Mouse (Mus musculus) kidney, postnatal 25 days (tissue): ENCODE measurements at regions not wholly inside any gene's neighbourhood (a gene's known extent, or its start where the extent isn't known, plus 50 kb on each side); places are given as distances from the start of the nearest gene placed in this dataset.

Experiments
- DNase-seq, 2 experiments: peaks; one replicate each; pipeline ENCODE4 v3.0.0; 2021; ENCODE audit warnings: mixed read lengths in 2 of 2

DNA sequence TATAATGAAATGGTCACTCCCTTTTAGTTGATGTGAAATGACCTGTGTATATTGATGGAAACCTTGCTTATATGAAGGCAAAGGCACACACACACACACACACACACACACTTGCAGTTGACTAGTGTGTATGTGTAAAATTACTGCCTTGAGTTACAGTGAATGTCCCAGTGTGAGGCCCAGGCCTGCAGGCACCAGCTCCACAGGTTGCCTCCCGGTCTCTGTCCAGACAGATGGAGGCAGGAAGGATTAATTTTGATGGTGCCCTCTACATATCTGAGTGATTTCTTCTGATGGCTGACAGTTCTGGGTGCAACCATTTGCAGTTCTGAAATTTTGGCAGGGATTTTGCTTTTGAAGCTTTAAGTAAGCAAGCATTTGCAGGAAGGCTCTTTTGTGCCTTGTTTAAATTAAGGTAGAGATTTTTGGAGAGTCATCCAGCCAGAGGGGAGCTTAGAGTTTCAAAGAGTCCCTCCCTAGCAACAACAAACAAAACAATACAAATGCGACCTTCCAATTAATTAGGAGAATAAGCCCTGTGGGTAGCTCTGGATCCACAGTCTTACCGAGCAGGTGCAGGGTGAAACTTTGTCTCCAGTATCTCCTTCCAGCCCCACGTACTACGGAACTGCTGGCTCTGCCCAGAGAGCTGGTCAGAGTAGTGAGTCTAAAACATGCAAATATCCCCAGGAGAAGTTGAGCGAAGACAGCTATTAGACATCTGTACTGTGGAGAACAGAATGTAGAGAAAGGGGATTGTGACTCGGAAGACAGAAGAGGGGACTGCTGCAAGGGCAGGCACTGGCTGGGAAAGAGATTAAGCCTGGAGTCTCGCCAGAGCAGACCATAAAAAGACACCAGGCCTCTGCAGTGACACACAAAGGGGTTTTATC, 87.5 kb upstream of the Tut7 start:
- DNase-seq: no peak

DNA sequence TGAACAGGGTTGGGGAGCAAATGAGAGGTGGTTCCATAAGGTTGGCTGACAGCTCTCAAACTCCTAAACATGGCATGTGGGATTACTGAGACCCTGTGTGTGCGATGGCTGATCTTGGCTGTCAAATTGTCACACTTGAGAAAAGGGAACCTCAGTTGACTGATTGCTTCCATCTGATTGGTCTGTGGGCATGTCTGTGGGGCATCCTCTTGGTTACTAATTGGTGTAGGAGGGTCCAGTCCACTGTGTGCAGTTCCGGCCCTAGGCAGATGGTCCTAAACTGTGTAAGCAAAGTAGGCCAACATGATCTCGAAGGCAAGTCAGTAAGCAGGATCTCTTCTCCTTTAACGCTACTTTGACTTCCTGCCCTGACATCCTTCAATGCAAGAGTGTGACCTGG, 86.5 kb upstream of the Tut7 start:
- no peak for DNase-seq

DNA sequence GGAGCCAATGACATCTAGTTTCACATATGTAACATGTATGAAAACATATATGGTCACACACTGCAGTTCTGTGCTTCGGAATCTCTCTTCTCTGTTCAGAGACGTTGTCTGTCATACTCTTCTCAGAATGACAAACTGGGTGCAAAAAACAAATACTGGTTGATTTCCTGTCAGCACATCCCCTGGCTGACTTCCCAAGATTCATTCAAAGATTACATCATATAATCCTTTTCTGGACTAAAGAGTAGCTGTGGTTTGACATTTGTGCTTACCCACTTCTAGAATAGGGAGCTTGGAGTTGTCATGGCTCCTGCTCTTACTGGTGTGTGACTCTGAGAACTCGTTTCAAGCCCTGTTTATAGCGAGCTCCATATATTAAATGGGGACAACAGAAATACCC, 85.8 kb upstream of the Tut7 start:
- DNase-seq: no peak

GRCm38 (mm10) chr13:59905488-59905887, 82.5 kb upstream of the Tut7 start:
- DNase-seq: no peak

GRCm38 (mm10) chr13:59904415-59904814, 81.5 kb upstream of the Tut7 start:
- peak; percentile 54 to 70 for DNase-seq

DNA sequence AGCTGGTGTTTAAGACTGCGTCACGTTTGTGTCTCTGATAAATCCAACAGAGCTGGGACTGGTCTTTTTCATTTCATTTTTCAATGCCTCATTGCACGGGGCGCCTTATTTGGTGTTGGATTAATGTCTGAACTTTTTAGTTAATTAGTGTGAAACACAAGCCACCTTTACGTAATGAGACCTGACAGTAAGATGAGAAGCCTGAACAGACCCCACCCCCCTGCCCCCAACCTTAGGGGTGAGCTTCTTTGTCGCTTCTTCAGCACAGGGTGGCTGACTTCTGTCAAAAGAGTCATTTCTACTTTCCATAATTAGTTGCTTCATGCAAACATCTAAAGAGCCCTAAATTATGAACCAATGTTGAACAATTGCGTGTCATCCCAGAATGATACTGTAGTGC, 76.6 kb upstream of the Tut7 start:
- DNase-seq: no peak

DNA sequence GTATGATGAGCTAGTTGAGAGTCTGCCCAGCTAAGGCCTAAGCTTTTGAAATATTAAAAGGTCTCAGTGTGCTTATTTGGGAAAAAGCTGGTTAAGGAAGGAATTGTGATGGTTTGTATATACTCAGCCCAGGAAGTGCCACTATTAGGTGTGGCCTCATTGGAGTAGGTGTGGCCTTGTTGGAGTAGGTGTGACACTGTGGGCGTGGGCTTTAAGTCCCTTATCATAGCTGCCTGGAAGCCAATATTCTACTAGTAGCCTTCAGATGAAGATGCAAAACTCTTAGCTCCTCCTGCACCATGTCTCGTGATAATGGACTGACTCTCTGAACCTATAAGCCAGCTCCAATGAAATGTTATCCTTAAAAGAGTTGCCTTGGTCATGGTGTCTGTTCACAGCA, 72.8 kb upstream of the Tut7 start:
- DNase-seq: no peak

GRCm38 (mm10) chr13:59894094-59894493, 71.1 kb upstream of the Tut7 start:
- DNase-seq: no peak

GRCm38 (mm10) chr13:59892961-59893360, 70.0 kb upstream of the Tut7 start:
- peak; percentile 58 to 80 for DNase-seq

DNA sequence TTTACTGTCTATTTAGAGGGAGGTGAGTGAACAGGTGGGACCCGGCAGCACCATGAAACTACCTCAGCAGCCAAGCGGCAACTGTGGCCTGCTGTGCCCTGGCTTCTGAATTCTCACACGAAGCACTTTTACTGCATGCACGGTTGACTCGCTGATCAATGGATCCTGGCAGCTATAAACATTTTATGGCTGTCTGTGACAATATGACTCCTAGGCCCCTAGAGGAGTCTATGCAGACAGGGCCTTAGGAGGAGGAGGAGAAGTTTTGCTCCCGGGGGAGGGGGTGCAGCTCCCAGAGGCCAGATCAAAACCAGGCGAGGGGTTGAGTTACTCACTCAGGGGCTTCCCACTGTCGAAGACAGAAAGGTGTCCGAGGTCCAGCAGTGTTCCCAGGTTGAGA, 69.4 kb upstream of the Tut7 start:
- no peak for DNase-seq

GRCm38 (mm10) chr13:59891737-59892136, 68.8 kb upstream of the Tut7 start:
- no peak for DNase-seq

DNA sequence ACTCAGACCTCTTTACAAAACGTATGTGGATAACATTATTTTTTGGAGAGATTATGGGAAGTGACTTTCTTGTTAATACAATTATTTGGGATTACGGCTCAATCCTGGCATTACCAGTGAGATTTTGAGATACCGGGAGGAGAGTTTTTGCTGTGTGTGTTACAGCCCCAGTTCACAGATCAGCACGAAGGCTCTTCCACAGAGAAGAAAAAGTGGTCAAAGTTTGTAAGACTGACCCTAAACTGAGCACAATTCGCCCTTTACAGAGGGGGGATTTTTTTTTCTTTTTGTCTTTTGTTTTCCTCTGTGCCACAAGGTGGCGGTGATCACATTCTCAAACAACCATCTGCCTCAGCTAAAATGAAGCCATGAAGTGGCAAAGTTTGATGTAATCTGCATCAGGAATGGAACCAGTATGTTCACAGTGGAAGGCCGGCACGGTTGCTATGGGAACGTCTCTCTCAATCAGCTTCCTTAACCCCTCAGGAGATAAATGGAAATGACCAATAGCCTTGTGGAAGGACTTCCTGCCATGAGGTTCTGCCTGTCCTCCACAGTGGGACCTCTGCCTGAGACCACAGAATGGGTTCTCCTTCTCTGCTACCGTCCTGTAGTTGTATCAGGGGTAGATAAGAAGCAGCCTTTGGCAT, 66.6 kb upstream of the Tut7 start:
- DNase-seq: peak; percentile 59 to 65

GRCm38 (mm10) chr13:59888038-59889016, 65.4 kb upstream of the Tut7 start:
- DNase-seq: no peak

- DNase-seq: no peak
These were observed 64.4 kb upstream of the Tut7 start for GRCm38 (mm10) chr13:59887306-59887705.

GRCm38 (mm10) chr13:59886572-59886971, 63.6 kb upstream of the Tut7 start:
- DNase-seq: no peak

- peak; percentile 49 to 58 for DNase-seq
These were observed 59.2 kb upstream of the Tut7 start for GRCm38 (mm10) chr13:59881989-59882784.

DNA sequence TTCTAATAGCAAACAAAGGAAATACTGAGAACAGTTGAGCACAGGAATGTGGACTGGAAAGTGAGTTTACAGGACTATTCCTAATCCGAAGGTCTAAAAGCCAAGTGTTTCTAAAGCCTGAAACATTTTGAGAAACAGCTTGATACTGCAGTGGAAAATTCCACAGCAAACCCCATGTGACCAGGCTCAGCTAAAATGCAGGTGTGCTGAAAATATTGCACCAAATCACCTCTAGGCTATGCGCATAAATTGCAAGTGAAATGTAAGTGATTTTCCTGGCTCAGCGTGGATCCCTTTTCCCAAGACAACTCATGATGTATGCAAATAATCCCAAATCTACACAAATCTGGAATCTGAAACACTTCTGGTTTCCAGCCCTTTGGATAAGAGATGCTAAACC, 57.1 kb upstream of the Tut7 start:
- DNase-seq: no peak

DNA sequence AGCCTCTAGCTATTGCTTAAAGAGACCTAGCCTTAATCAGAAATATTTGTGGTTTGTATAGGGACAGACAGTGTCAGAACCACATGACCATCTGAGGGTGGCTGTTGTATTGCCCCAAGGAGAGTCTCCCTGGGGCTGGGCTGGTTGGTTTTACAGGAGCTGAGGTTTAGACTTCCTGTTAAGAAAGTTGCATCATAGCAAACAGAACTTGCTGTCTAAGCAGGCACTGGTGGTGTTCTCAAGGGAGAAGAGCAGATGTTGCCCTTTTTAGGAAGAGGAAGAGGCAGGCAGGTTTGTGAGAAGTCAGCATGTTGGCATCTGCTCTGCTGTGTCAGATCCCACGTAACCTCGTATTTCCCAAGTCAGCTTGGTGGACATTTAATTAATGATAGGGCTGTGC, 52.7 kb upstream of the Tut7 start:
- DNase-seq: peak in 1 of 2 experiments; percentile 45

GRCm38 (mm10) chr13:59874137-59874931, 51.4 kb upstream of the Tut7 start:
- no peak for DNase-seq
